Mouse (Mus musculus) liver, embryonic 11.5 days (tissue): ENCODE measurements at regions not wholly inside any gene's neighbourhood (a gene's known extent, or its start where the extent isn't known, plus 50 kb on each side); places are given as distances from the start of the nearest gene placed in this dataset.

ENCODE experiments used
- ATAC-seq: fragments of 200-750 bp; cut with Nextera tagmentation; replicated peaks from 2 replicates; pipeline ENCODE4 v1.8.0; 2017; ENCODE audit warnings: moderate number of reproducible peaks, mild to moderate bottlenecking, moderate TSS enrichment, moderate library complexity; ENCODE audit not compliant: low FRiP score
- DNase-seq: peaks from one replicate; pipeline ENCODE4 v3.0.0-alpha.2; 2017; ENCODE audit warnings: low spot score
- H3K27ac ChIP-seq: fragments of 300-500 bp; sonication (generic); 2 replicates; pipeline ENCODE4 v1.5.1; 2014; ENCODE audit warnings: mild to moderate bottlenecking, low read depth, low read length, control low read depth
- H3K27me3 ChIP-seq: fragments of 300-500 bp; sonication (generic); replicated peaks from 2 replicates; pipeline ENCODE4 v1.6.1; 2014; ENCODE audit warnings: low read length, mixed read lengths; ENCODE audit not compliant: control insufficient read depth, insufficient read depth
- H3K36me3 ChIP-seq: fragments of 300-500 bp; sonication (generic); 2 replicates; pipeline ENCODE4 v1.6.1; 2014; ENCODE audit warnings: mild to moderate bottlenecking, low read length, moderate library complexity, mixed read lengths; ENCODE audit not compliant: control insufficient read depth, insufficient read depth
- H3K4me1 ChIP-seq: fragments of 300-500 bp; sonication (generic); replicated peaks from 2 replicates; pipeline ENCODE4 v1.6.1; 2014; ENCODE audit warnings: low read length, mixed read lengths; ENCODE audit not compliant: control insufficient read depth, insufficient read depth
- H3K4me2 ChIP-seq: fragments of 300-500 bp; sonication (generic); 2 replicates; pipeline ENCODE4 v1.6.1; 2014; ENCODE audit warnings: mild to moderate bottlenecking, control low read depth, moderate library complexity
- H3K4me3 ChIP-seq: fragments of 300-500 bp; sonication (generic); 2 replicates; pipeline ENCODE4 v1.5.1; 2014; ENCODE audit warnings: low read depth, low read length, control low read depth
- H3K9ac ChIP-seq: fragments of 300-500 bp; sonication (generic); 2 replicates; pipeline ENCODE4 v1.6.1; 2014; ENCODE audit warnings: low read depth, low read length, control low read depth
- H3K9me3 ChIP-seq: fragments of 300-500 bp; sonication (generic); 2 replicates; pipeline ENCODE4 v1.6.1; 2016; ENCODE audit warnings: low read length, inconsistent platforms, mixed read lengths; ENCODE audit not compliant: control insufficient read depth
- WGBS: fragments of 180-500 bp; shearing (Covaris S2); extraction: QIAGEN DNeasy Blood & Tissue Kit; methylation state at CpG from one replicate; pipeline ENCODE4 v1.1.7; 2014; 5-methylcytosine and 5-hydroxymethylcytosine counted together

DNA sequence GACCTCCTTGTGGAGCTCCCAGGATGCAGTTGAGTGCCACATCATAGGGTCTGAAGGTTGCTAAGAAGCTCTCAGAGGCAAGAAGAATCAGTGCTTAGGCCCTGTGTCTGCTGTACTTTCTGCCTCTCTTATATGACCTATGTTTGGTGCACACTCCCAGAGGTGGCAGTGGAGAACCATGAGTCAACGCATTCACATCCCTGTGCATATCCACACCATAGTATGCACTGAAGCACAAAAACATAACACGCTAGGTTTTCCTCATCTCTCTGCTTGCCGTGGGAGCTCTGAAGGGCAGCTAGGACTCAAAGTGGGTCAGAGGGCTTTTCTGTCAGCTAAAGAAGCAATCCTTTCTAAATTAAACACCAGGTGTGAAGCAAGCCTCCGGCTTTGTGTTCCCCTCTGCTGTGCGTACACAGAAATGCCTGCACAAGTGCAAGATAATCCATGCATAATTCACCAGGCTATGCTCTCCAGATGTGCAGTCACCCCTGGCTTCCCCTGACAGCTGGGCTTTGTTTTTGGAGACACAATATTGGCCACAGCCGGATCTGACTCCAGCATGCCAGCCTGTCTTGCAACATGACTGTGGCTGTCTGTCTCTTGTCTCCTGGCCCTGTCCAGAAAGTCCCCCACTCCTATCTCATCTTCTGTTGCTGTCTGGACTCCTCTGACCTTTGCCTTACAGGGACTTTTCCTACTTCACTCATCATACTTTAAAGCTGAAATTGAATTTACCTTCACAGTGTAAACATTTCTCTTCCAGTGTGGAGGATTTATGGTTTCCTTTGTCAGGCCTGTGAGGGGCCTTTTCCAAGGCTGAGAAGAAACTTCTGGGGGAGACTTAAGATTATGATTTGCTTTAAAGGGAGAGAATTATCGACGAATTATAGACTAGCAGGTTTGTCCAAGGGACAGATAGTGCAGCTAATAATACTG lies 405.1 kb upstream of the Mctp2 start:
- H3K36me3 ChIP-seq = no peaks in the 10 kb centered on the region
- WGBS = 68% methylated on average over 8 of the region's 8 CpGs
- DNase-seq = no peak
- no peak overlapping the region for H3K27ac ChIP-seq
- no peak overlapping the region for H3K4me3 ChIP-seq
- no peaks in the 10 kb centered on the region for H3K4me1 ChIP-seq
- H3K27me3 ChIP-seq = no peaks in the 10 kb centered on the region
- H3K4me2 ChIP-seq = no peak overlapping the region
- no peaks in the 10 kb centered on the region for H3K9me3 ChIP-seq
- no peak for ATAC-seq
- H3K9ac ChIP-seq = no peak overlapping the region

GRCm38 (mm10) chr7:72715401-72715800 lies 409.0 kb upstream of the Mctp2 start:
- no peak overlapping the region for H3K27ac ChIP-seq
- H3K9ac ChIP-seq = no peak overlapping the region
- 75% methylated on average over 5 of the region's 5 CpGs for WGBS
- H3K4me3 ChIP-seq = no peak overlapping the region
- H3K4me1 ChIP-seq = no peaks in the 10 kb centered on the region
- no peaks in the 10 kb centered on the region for H3K27me3 ChIP-seq
- no peaks in the 10 kb centered on the region for H3K36me3 ChIP-seq
- H3K4me2 ChIP-seq = no peak overlapping the region
- ATAC-seq (no peak), DNase-seq (no peak)
- H3K9me3 ChIP-seq = no peaks in the 10 kb centered on the region

DNA sequence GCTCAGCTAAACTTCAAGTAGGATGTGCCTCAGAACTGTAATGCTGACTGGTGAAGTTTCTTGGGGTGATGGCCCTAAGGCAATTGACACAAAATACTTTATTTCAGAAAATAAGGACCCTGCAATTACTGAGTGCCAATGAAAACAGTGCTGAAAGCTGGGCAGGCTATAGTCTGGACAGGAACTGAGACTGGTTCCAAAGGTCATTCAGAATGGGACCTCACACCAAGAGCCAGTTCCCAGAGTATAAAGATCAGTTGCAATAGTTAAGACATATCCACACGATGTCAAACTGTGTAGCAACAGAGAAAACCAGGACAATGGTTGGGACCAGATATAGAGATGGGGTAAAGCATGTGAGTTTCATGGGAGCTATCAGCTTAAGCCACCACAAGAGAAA lies 409.6 kb upstream of the Mctp2 start:
- no peaks in the 10 kb centered on the region for H3K4me1 ChIP-seq
- H3K9me3 ChIP-seq = no peaks in the 10 kb centered on the region
- WGBS = 70% methylated on average over 1 of the region's 1 CpGs
- DNase-seq (no peak), ATAC-seq (no peak)
- no peak overlapping the region for H3K4me2 ChIP-seq
- H3K27ac ChIP-seq = no peak overlapping the region
- no peaks in the 10 kb centered on the region for H3K27me3 ChIP-seq
- no peak overlapping the region for H3K4me3 ChIP-seq
- H3K9ac ChIP-seq = no peak overlapping the region
- no peaks in the 10 kb centered on the region for H3K36me3 ChIP-seq

GRCm38 (mm10) chr7:72726214-72726854 lies 419.9 kb upstream of the Mctp2 start:
- WGBS = 81% methylated on average over 9 of the region's 9 CpGs
- DNase-seq = no peak
- no peak for ATAC-seq

GRCm38 (mm10) chr7:72737792-72738191 lies 431.4 kb upstream of the Mctp2 start:
- no peak for ATAC-seq
- H3K9me3 ChIP-seq = no peaks in the 10 kb centered on the region

More at GRCm38 (mm10) chr7:72726214-72726854, 419.9 kb upstream of the Mctp2 start:
- H3K9ac ChIP-seq = no peak overlapping the region
- no peaks in the 10 kb centered on the region for H3K9me3 ChIP-seq
- H3K36me3 ChIP-seq = no peaks in the 10 kb centered on the region
- no peak overlapping the region for H3K4me2 ChIP-seq
- no peak overlapping the region for H3K27ac ChIP-seq
- H3K27me3 ChIP-seq = no peaks in the 10 kb centered on the region
- no peaks in the 10 kb centered on the region for H3K4me1 ChIP-seq
- H3K4me3 ChIP-seq = no peak overlapping the region

DNA sequence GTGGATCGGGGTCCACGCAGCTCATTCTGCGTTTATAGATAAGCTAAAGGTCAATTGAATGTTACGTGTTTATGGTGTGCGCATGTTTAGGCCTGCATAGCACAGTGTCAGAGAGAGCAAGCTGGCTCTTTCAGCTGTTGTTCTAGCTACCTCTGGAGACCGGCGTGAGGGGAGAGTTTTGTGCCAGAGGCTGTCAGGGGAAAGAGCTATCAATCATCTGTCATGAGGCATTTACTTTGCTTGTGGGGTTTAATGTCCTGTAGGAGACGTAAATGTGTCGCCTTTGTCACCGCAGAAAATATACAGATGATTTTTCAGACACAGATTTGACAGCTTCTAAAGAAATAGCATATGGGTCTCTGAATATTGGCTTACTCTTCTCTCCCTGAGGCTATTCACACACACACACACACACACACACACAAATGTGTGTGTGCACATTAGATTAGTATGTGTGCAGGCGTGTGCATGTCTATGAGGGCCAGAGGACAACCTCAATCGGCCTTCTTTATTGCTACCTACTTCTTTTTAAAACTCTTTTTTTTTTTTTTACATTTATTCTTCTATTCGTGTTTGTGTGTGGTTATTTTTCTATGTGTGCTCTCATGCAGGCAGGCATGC lies 432.0 kb upstream of the Mctp2 start:
- Histone ChIP-seq H3K4me1 (no peaks in the 10 kb centered on the region), H3K4me2 (no peak overlapping the region), H3K27me3 (no peaks in the 10 kb centered on the region), H3K27ac (no peak overlapping the region), H3K4me3 (no peak overlapping the region), H3K9me3 (no peaks in the 10 kb centered on the region), H3K36me3 (no peaks in the 10 kb centered on the region), H3K9ac (no peak overlapping the region)
- ATAC-seq (no peak), DNase-seq (no peak)
- 70% methylated on average over 13 of the region's 13 CpGs for WGBS

More at GRCm38 (mm10) chr7:72737792-72738191, 431.4 kb upstream of the Mctp2 start:
- no peaks in the 10 kb centered on the region for H3K4me1 ChIP-seq
- no peak overlapping the region for H3K27ac ChIP-seq
- H3K9ac ChIP-seq = no peak overlapping the region
- H3K36me3 ChIP-seq = no peaks in the 10 kb centered on the region
- H3K27me3 ChIP-seq = no peaks in the 10 kb centered on the region
- 78% methylated on average over 8 of the region's 8 CpGs for WGBS
- no peak for DNase-seq
- H3K4me3 ChIP-seq = no peak overlapping the region
- H3K4me2 ChIP-seq = no peak overlapping the region

DNA sequence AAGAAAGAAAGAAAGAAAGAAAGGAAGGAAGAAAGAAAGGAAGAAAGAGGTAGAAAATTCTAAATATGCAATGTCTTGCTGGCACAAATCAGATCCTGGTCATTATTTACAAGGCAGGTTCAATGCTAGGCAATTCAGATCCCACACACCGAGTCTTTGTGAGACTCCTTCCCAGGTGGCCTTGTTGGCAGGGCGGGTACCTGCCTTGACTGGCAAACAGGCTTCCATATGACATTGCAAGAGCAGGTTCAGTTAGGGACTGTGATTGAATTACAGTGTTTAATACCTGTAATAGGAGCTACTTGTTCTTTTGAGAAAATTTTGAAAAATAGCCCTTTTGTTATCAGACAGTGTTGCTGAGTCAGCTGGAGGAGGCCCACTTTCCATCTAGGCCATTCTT lies 436.0 kb upstream of the Mctp2 start:
- H3K4me3 ChIP-seq = no peak overlapping the region
- H3K9me3 ChIP-seq = no peaks in the 10 kb centered on the region
- no peak for ATAC-seq
- no peaks in the 10 kb centered on the region for H3K36me3 ChIP-seq
- WGBS = 60% methylated on average over 2 of the region's 2 CpGs
- H3K4me2 ChIP-seq = no peak overlapping the region
- no peaks in the 10 kb centered on the region for H3K4me1 ChIP-seq
- H3K27ac ChIP-seq = no peak overlapping the region
- no peaks in the 10 kb centered on the region for H3K27me3 ChIP-seq
- H3K9ac ChIP-seq = no peak overlapping the region
- DNase-seq = no peak

- Histone ChIP-seq H3K4me1 (no peaks in the 10 kb centered on the region), H3K4me3 (no peak overlapping the region), H3K4me2 (no peak overlapping the region), H3K27me3 (no peaks in the 10 kb centered on the region), H3K9ac (no peak overlapping the region), H3K27ac (no peak overlapping the region), H3K9me3 (no peaks in the 10 kb centered on the region), H3K36me3 (no peaks in the 10 kb centered on the region)
- DNase-seq = no peak
- WGBS = 59% methylated on average over 10 of the region's 10 CpGs
- no peak for ATAC-seq
These were observed 445.1 kb upstream of the Mctp2 start for GRCm38 (mm10) chr7:72751501-72751917.
